Mouse (Mus musculus) heart, adult 2 months (tissue): ENCODE data around the gene Cldn1. TPM values are rescaled to one million over a fixed set of nuclear protein-coding genes. Genes with fewer than 3 reads are reported as not detected.

Experiments used
- DNase-seq, 2 experiments: peaks; one replicate each; pipeline ENCODE4 v3.0.0; 2021
- H3K27ac ChIP-seq: fragments of 200-600 bp; 2 replicates; pipeline ENCODE4 v1.8.1; 2022
- H3K27me3 ChIP-seq: fragments of 200-500 bp; 2 replicates; pipeline ENCODE4 v1.6.1; 2012; ENCODE audit warnings: mild to moderate bottlenecking, low read length, inconsistent platforms, mixed read lengths; ENCODE audit not compliant: control insufficient read depth, insufficient read depth
- H3K36me3 ChIP-seq: fragments of 200-500 bp; 2 replicates; pipeline ENCODE4 v1.6.1; 2012; ENCODE audit warnings: low read length, inconsistent platforms; ENCODE audit not compliant: control insufficient read depth, insufficient read depth
- H3K4me1 ChIP-seq: fragments of 200-500 bp; 2 replicates; pipeline ENCODE4 v1.6.1; 2011; ENCODE audit warnings: low read length; ENCODE audit not compliant: control insufficient read depth, insufficient read depth
- H3K4me3 ChIP-seq: fragments of 200-600 bp; 2 replicates; pipeline ENCODE4 v1.8.1; 2022
- H3K79me2 ChIP-seq: fragments of 200-500 bp; replicated peaks from 2 replicates; pipeline ENCODE4 v1.6.1; 2012; ENCODE audit warnings: mild to moderate bottlenecking, inconsistent platforms, low read length, moderate library complexity, mixed read lengths; ENCODE audit not compliant: control insufficient read depth, insufficient read depth
- H3K9ac ChIP-seq: fragments of 200-500 bp; 2 replicates; pipeline ENCODE4 v1.6.1; 2012; ENCODE audit warnings: low read depth, mild to moderate bottlenecking, control low read depth, inconsistent platforms, low read length, mixed read lengths
- CTCF ChIP-seq: fragments of 200-600 bp; IDR thresholded peaks from 2 replicates; pipeline ENCODE4 v1.8.1; 2022; ENCODE audit warnings: antibody characterized with exemption, mild to moderate bottlenecking, moderate library complexity
- EP300 ChIP-seq: fragments of 200-500 bp; IDR thresholded peaks from 2 replicates; pipeline ENCODE4 v1.6.1; 2011; ENCODE audit warnings: low read depth, low read length, control low read depth; ENCODE audit not compliant: insufficient read depth
- POLR2A ChIP-seq: fragments of 200-500 bp; IDR thresholded peaks from 2 replicates; pipeline ENCODE4 v1.6.1; 2011; ENCODE audit warnings: mild to moderate bottlenecking, low read depth, low read length, control low read depth; ENCODE audit not compliant: insufficient read depth
- WGBS: fragments of 180-500 bp; shearing (Covaris S2); methylation state at CpG from one replicate; pipeline ENCODE4 v1.1.7; 2018; 5-methylcytosine and 5-hydroxymethylcytosine counted together
- intact Hi-C: fragments of 180-260 bp; cut with DNase I; formaldehyde crosslinking; loops from one replicate; pipeline ENCODE4 v1.15.1; 2025
- polyA plus RNA-seq: library from polyadenylated mRNA; depleted of rRNA; stranded (reverse); fragments of >200 nt; gene quantifications from 2 replicates; pipeline ENCODE4 v1.2.3, GENCODE M21; 2012; rRNA removed
- total RNA-seq, 2 experiments: library from RNA; stranded (reverse); gene quantifications; 2 replicates each; pipeline ENCODE4 v1.2.3; 2021

The Cldn1 gene
- total and polyA plus RNA-seq, 3 experiments: 0.31 to 0.49 (median 0.36) TPM

DNA sequence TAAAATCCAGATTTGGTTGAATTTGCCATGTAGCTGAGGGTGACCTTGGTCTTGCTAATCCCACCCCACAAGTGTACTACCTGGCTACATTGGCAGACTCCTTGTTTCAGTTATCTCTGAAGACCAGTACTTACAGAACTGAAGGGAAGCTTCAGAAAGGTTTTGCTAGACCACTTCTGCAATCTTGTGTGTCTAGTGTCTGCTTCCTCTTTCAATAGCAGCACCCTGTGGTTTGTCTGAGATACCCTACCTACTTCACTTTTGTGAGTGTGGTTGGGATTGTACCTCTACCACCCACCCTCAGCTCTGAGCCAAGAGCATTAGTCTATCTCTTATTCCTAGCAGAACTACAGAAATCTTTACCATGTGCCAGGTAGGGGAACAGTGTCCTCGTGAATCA is 22.8 kb downstream of the Cldn1 start:
- 58% methylated on average over 1 of the region's 1 CpGs for WGBS
- no peak for DNase-seq
- no peak overlapping the region for H3K27ac ChIP-seq
- no peaks in the 10 kb centered on the region for H3K36me3 ChIP-seq
- no peak for TF ChIP-seq CTCF
- no peaks in the 10 kb centered on the region for H3K4me1 ChIP-seq
- intact Hi-C loops: no loop called here
- H3K27me3 ChIP-seq: no peaks in the 10 kb centered on the region
- H3K9ac ChIP-seq: no peak overlapping the region
- no peaks in the 10 kb centered on the region for H3K79me2 ChIP-seq
- H3K4me3 ChIP-seq: no peak overlapping the region

DNA sequence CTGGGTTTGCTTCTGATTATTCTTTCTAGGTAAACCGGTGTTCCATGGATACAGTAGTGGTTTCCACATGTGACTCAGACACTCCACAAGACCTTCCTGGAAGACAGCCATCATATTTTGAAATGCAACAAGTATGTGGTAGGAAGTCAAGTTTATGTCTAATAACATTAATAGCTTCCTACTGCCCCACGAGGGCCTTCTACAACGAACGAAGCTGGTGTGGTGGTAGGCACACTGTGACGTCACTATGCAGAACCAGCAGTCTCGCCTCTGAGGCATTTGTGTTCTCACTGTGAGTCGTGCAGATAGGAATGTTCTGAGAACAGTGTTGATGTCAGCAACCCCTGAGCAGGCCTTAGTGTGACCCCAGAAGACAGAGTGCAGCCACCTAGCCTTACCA is 55.4 kb downstream of the Cldn1 start:
- no peaks in the 10 kb centered on the region for H3K4me1 ChIP-seq
- H3K9ac ChIP-seq: no peak overlapping the region
- no peak overlapping the region for H3K27ac ChIP-seq
- intact Hi-C loops: no loop called here
- no peak overlapping the region for H3K4me3 ChIP-seq
- 33% methylated on average over 7 of the region's 7 CpGs for WGBS
- no peak for DNase-seq
- H3K36me3 ChIP-seq: no peaks in the 10 kb centered on the region
- H3K79me2 ChIP-seq: no peaks in the 10 kb centered on the region
- TF ChIP-seq EP300: no peak
- no peak for TF ChIP-seq POLR2A
- no peak for TF ChIP-seq CTCF
- no peaks in the 10 kb centered on the region for H3K27me3 ChIP-seq

DNA sequence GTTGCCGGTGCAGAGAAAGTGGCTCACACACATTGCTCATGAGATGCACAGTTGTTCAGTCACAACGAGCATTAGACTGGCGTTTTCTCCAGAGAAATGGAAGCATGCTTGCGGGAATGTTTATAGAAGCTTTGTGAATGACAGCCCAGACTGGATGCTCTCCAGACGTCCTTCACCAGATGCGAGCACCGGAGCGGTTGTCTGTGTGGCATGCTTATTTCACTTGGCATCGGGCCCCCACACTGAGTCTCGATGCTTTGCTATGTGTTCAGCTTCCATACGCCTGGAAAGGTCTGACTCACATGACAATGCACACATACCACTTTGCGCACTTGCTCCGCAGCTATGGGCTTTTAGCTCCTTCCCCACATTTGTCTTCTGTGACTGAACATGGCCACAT is 56.8 kb downstream of the Cldn1 start:
- H3K36me3 ChIP-seq: no peaks in the 10 kb centered on the region
- intact Hi-C loops: no loop called here
- DNase-seq: no peak
- H3K27ac ChIP-seq: no peak overlapping the region
- H3K4me3 ChIP-seq: no peak overlapping the region
- no peaks in the 10 kb centered on the region for H3K4me1 ChIP-seq
- H3K9ac ChIP-seq: no peak overlapping the region
- no peak for TF ChIP-seq CTCF
- TF ChIP-seq EP300: no peak
- 33% methylated on average over 13 of the region's 13 CpGs for WGBS
- no peaks in the 10 kb centered on the region for H3K27me3 ChIP-seq
- no peaks in the 10 kb centered on the region for H3K79me2 ChIP-seq

DNA sequence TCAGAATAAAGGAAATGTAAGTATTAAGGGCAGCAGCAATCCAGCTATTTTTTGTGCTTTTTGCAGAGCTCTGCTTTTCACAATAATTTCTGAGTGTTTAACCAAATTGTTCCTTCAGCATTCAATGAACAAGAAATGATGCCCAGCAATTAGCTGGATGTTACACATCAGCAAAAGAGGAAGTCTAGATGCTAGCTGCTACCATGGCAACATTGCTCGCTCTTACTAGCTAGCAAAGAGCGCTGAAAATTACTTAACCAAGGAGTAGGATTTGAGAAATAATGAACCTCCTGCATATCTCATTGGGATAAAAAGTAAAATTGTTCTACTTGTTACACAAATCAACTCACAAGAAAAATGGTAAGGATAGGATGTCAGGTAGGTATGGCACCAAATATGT is 62.2 kb downstream of the Cldn1 start:
- no peaks in the 10 kb centered on the region for H3K4me1 ChIP-seq
- H3K27me3 ChIP-seq: no peaks in the 10 kb centered on the region
- H3K36me3 ChIP-seq: no peaks in the 10 kb centered on the region
- no peak for DNase-seq
- no peaks in the 10 kb centered on the region for H3K79me2 ChIP-seq
- intact Hi-C loops: no loop called here
- H3K4me3 ChIP-seq: no peak overlapping the region
- H3K27ac ChIP-seq: no peak overlapping the region
- WGBS: 84% methylated on average over 2 of the region's 2 CpGs
- no peak overlapping the region for H3K9ac ChIP-seq
- TF ChIP-seq POLR2A: no peak
- no peak for TF ChIP-seq CTCF
- TF ChIP-seq EP300: no peak

Other genes starting within 250 kb of the Cldn1 start
- not detected for gene Cldn16, start 91.3 kb upstream of the Cldn1 start, total RNA-seq
- gene Cldn16, start 91.3 kb upstream of the Cldn1 start, polyA plus RNA-seq: not detected in 2 replicates
- not detected for gene Tmem207, start 154.9 kb upstream of the Cldn1 start, total RNA-seq
- gene Tmem207, start 154.9 kb upstream of the Cldn1 start, polyA plus RNA-seq: not detected in 2 replicates
- 1 to 10 TPM; 2.6 to 3.2 TPM for gene Il1rap, start 209.9 kb upstream of the Cldn1 start, total RNA-seq
- 2.1 and 3.7 TPM in 2 replicates for gene Il1rap, start 209.9 kb upstream of the Cldn1 start, polyA plus RNA-seq